Mouse (Mus musculus) liver, embryonic 14.5 days (tissue): ENCODE measurements around the gene Jarid2.

Experiments used
- CTCF ChIP-seq: IDR thresholded peaks from 2 replicates; pipeline ENCODE4 v1.5.1; 2016; ENCODE audit warnings: antibody characterized with exemption, low read depth, control low read depth
- EP300 ChIP-seq: IDR thresholded peaks from 2 replicates; pipeline ENCODE4 v1.6.1; 2016; ENCODE audit warnings: antibody characterized with exemption, low read depth

- TF ChIP-seq CTCF (no peak), EP300 (no peak)
Measured at GRCm38 (mm10) chr13:44795891-44796290, 66.6 kb downstream of the Jarid2 start.
